Mouse (Mus musculus): ENCODE results near the gene Ints7. TPM values are rescaled to one million over a fixed set of nuclear protein-coding genes. Genes with fewer than 3 reads are reported as not detected.
A peak's percentile ranks its signal among the peaks of the same experiment; 100 is the strongest.

Ints7 gene
- polyA plus RNA-seq, 1 experiment from 2014 or later: 64.4 TPM

GRCm38 (mm10) chr1:191559779-191560178 lies 15.7 kb upstream of the Ints7 start:
- Histone ChIP-seq H3K4me1 (no peaks in the 10 kb centered on the region), H3K36me3 (peaks cover 18% of the 10 kb centered on the region), H3K4me3 (no peak overlapping the region), H3K27me3 (no peaks in the 10 kb centered on the region), H3K9ac (no peak overlapping the region), H3K27ac (no peak overlapping the region), H3K9me3 (replicated peaks) (no peaks in the 10 kb centered on the region), H3K4me2 (replicated peaks) (no peak overlapping the region)
- no peak for ATAC-seq (ENCODE audit: low FRiP score)
- WGBS: 90% methylated on average over 5 of the region's 5 CpGs

GRCm38 (mm10) chr1:191562823-191563365 lies 12.5 kb upstream of the Ints7 start:
- no peaks in the 10 kb centered on the region for H3K9me3 ChIP-seq (replicated peaks)
- H3K27ac ChIP-seq: no peak overlapping the region
- no peak overlapping the region for H3K4me2 ChIP-seq (replicated peaks)
- no peaks in the 10 kb centered on the region for H3K4me1 ChIP-seq
- H3K36me3 ChIP-seq: peaks cover 7% of the 10 kb centered on the region; the same call in 1 of the 2 replicates
- no peaks in the 10 kb centered on the region for H3K27me3 ChIP-seq
- no peak overlapping the region for H3K4me3 ChIP-seq
- no peak overlapping the region for H3K9ac ChIP-seq
- WGBS: 71% methylated on average over 6 of the region's 6 CpGs
- no peak for ATAC-seq (ENCODE audit: low FRiP score)

GRCm38 (mm10) chr1:191567859-191568258 lies 7.6 kb upstream of the Ints7 start:
- H3K4me1 ChIP-seq: no peaks in the 10 kb centered on the region
- H3K9ac ChIP-seq: no peak overlapping the region
- no peak overlapping the region for H3K4me2 ChIP-seq (replicated peaks)
- no peaks in the 10 kb centered on the region for H3K9me3 ChIP-seq (replicated peaks)
- H3K27ac ChIP-seq: no peak overlapping the region
- peaks cover 6% of the 10 kb centered on the region; the same call in 1 of the 2 replicates for H3K36me3 ChIP-seq
- WGBS: 83% methylated on average over 1 of the region's 1 CpGs
- H3K27me3 ChIP-seq: no peaks in the 10 kb centered on the region
- ATAC-seq (ENCODE audit: low FRiP score): no peak
- no peak overlapping the region for H3K4me3 ChIP-seq

GRCm38 (mm10) chr1:191569625-191570024 lies 5.8 kb upstream of the Ints7 start:
- WGBS: 96% methylated on average over 2 of the region's 2 CpGs
- Histone ChIP-seq H3K36me3 (peaks cover 6% of the 10 kb centered on the region; the same call in 1 of the 2 replicates), H3K9me3 (replicated peaks) (no peaks in the 10 kb centered on the region), H3K4me2 (replicated peaks) (no peak overlapping the region), H3K4me3 (no peak overlapping the region), H3K27me3 (no peaks in the 10 kb centered on the region), H3K27ac (no peak overlapping the region), H3K4me1 (peaks cover 7% of the 10 kb centered on the region), H3K9ac (no peak overlapping the region)
- ATAC-seq (ENCODE audit: low FRiP score): no peak

DNA sequence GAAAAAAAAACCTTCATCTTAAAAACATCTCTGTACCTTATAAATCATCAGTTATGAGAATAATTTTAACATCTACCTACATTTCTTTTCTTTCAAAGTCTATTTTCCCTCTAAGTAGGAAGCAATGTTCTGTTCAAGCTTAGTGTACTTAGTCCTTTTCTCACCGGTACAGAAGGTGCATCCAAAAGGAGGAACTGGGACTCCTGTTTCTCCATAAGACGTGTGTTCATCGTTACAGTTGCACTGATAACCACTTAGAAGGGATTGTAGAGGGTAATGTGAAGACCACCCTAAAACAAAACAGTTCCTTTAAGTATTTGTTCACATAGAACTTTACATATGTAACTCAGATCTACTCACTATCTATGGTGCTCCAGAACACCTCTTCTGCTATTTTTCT lies 5.0 kb upstream of the Ints7 start:
- Histone ChIP-seq H3K27me3 (no peaks in the 10 kb centered on the region), H3K27ac (no peak overlapping the region), H3K9me3 (replicated peaks) (no peaks in the 10 kb centered on the region), H3K4me3 (no peak overlapping the region), H3K36me3 (peaks cover 6% of the 10 kb centered on the region; the same call in 1 of the 2 replicates), H3K4me2 (replicated peaks) (no peak overlapping the region), H3K4me1 (peaks cover 10% of the 10 kb centered on the region), H3K9ac (no peak overlapping the region)
- ATAC-seq (ENCODE audit: low FRiP score): no peak
- WGBS: 91% methylated on average over 3 of the region's 3 CpGs

- peaks cover 32% of the 10 kb centered on the region for H3K4me1 ChIP-seq
- peak overlapping the region; percentile 89 for H3K4me3 ChIP-seq
- H3K36me3 ChIP-seq: peaks cover 6% of the 10 kb centered on the region; the same call in 1 of the 2 replicates
- no peak for ATAC-seq (ENCODE audit: low FRiP score)
- no peaks in the 10 kb centered on the region for H3K9me3 ChIP-seq (replicated peaks)
- WGBS: 3% methylated on average over 13 of the region's 13 CpGs
- H3K27ac ChIP-seq: 0 out of 2 replicates have a peak overlapping the region, but pooled peaks have one; percentile 66
- H3K9ac ChIP-seq: peak overlapping the region; percentile 74
- no peaks in the 10 kb centered on the region for H3K27me3 ChIP-seq
- H3K4me2 ChIP-seq (replicated peaks): peak overlapping the region; percentile 78
Measured at GRCm38 (mm10) chr1:191573906-191574639, 1.4 kb upstream of the Ints7 start.

- WGBS: 0% methylated on average over 52 of the region's 52 CpGs
- H3K4me3 ChIP-seq: peak overlapping the region; percentile 89
- H3K9ac ChIP-seq: peak overlapping the region; percentile 74
- peaks cover 32% of the 10 kb centered on the region for H3K4me1 ChIP-seq
- H3K27me3 ChIP-seq: no peaks in the 10 kb centered on the region
- peaks cover 6% of the 10 kb centered on the region; the same call in 1 of the 2 replicates for H3K36me3 ChIP-seq
- 0 out of 2 replicates have a peak, but pooled peaks cover 5% of the 10 kb centered on the region for H3K9me3 ChIP-seq (replicated peaks)
- H3K27ac ChIP-seq: peak overlapping the region; percentile 66
- peak overlapping the region; percentile 78 for H3K4me2 ChIP-seq (replicated peaks)
- ATAC-seq (ENCODE audit: low FRiP score): peak; percentile 35
Measured at GRCm38 (mm10) chr1:191574871-191575457, 472 bp upstream of the Ints7 start.

DNA sequence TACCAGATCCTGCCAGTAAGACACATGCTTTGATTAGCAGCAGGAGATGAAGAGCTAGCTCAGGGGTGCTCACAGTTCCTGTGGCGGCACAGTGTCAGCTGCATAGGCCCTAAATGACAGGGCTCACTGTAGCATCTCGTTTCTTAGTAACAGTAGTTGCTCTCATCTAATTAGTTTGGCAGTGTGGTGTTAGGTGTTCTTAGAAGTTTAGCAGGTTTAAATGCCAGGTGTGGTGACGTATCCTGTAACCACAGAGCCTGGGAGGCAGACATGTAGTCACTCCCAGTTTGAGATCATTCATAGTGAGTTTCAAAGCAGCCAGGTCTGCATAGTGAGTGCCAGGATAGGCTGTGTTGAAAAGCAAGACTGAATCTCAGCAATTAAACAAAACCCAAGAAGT lies 4.1 kb downstream of the Ints7 start:
- Histone ChIP-seq H3K4me1 (peaks cover 26% of the 10 kb centered on the region), H3K36me3 (peaks cover 28% of the 10 kb centered on the region), H3K4me3 (no peak overlapping the region), H3K9me3 (replicated peaks) (0 out of 2 replicates have a peak, but pooled peaks cover 6% of the 10 kb centered on the region), H3K27me3 (no peaks in the 10 kb centered on the region), H3K4me2 (replicated peaks) (no peak overlapping the region), H3K27ac (no peak overlapping the region), H3K9ac (no peak overlapping the region)
- WGBS: 90% methylated on average over 3 of the region's 3 CpGs
- no peak for ATAC-seq (ENCODE audit: low FRiP score)

GRCm38 (mm10) chr1:191581641-191582040 lies 6.2 kb downstream of the Ints7 start:
- Histone ChIP-seq H3K36me3 (peaks cover 39% of the 10 kb centered on the region), H3K27me3 (no peaks in the 10 kb centered on the region), H3K4me3 (no peak overlapping the region), H3K27ac (no peak overlapping the region), H3K9ac (no peak overlapping the region), H3K4me2 (replicated peaks) (no peak overlapping the region), H3K4me1 (peaks cover 16% of the 10 kb centered on the region), H3K9me3 (replicated peaks) (0 out of 2 replicates have a peak, but pooled peaks cover 6% of the 10 kb centered on the region)
- 94% methylated on average over 4 of the region's 4 CpGs for WGBS
- no peak for ATAC-seq (ENCODE audit: low FRiP score)

DNA sequence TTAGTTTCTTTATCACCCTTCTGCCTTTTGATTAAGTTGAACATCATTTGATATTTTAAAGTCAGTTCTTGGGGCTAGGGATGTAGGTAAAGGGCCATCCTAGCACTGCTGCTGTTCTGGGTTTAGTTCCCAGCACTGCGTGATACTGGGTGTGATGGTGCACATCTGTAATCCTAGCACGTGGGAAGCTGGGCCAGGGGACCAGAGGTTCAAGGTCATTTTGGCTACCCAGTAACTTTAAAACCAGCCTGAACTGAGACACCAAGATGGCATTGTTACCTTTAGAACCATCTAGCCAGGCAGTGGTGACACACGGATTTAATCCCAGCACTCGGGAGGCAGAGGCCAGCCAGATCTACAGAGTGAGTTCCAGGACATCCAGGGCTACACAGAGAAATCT lies 8.4 kb downstream of the Ints7 start:
- WGBS: 95% methylated on average over 4 of the region's 4 CpGs
- H3K9ac ChIP-seq: no peak overlapping the region
- peaks cover 54% of the 10 kb centered on the region for H3K36me3 ChIP-seq
- H3K27me3 ChIP-seq: no peaks in the 10 kb centered on the region
- H3K4me2 ChIP-seq (replicated peaks): no peak overlapping the region
- H3K4me1 ChIP-seq: no peaks in the 10 kb centered on the region
- H3K9me3 ChIP-seq (replicated peaks): 0 out of 2 replicates have a peak, but pooled peaks cover 6% of the 10 kb centered on the region
- no peak for ATAC-seq (ENCODE audit: low FRiP score)
- H3K4me3 ChIP-seq: no peak overlapping the region
- no peak overlapping the region for H3K27ac ChIP-seq

DNA sequence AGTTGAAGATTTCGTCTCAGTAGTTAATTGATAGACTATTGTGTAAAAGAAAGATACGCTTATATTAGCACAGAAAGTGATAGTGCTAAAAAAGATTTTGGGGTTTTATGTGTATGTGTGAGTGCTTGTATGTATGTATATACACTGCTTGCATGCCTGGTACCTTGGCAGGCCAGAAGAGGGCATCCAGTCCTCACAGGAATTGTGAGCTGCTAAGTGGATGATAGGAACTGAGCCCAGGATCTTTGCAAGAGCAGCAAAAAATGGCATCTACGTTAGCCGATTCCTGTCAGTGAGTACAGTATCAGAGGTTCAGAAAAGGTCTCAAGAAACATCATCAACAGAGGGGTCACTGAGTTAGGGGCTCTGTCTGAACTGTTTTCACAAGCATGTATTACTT lies 9.0 kb downstream of the Ints7 start:
- ATAC-seq (ENCODE audit: low FRiP score): no peak
- Histone ChIP-seq H3K36me3 (peaks cover 60% of the 10 kb centered on the region), H3K4me3 (no peak overlapping the region)

GRCm38 (mm10) chr1:191585704-191586103 lies 10.3 kb downstream of the Ints7 start:
- ATAC-seq (ENCODE audit: low FRiP score): no peak
- Histone ChIP-seq H3K9ac (no peak overlapping the region), H3K4me1 (no peaks in the 10 kb centered on the region), H3K9me3 (replicated peaks) (no peaks in the 10 kb centered on the region), H3K4me3 (no peak overlapping the region), H3K36me3 (peaks cover 65% of the 10 kb centered on the region), H3K27ac (no peak overlapping the region), H3K4me2 (replicated peaks) (no peak overlapping the region), H3K27me3 (no peaks in the 10 kb centered on the region)
- 70% methylated on average over 2 of the region's 2 CpGs for WGBS

More for the DNA sequence above, 9.0 kb downstream of the Ints7 start:
- Histone ChIP-seq H3K9me3 (replicated peaks) (0 out of 2 replicates have a peak, but pooled peaks cover 6% of the 10 kb centered on the region), H3K4me2 (replicated peaks) (no peak overlapping the region), H3K9ac (no peak overlapping the region), H3K4me1 (no peaks in the 10 kb centered on the region), H3K27ac (no peak overlapping the region), H3K27me3 (no peaks in the 10 kb centered on the region)
- WGBS: 95% methylated on average over 4 of the region's 4 CpGs
